Mouse (Mus musculus): ENCODE data around the gene Atp1a4. TPM values are rescaled to one million over a fixed set of nuclear protein-coding genes. Genes with fewer than 3 reads are reported as not detected.

The Atp1a4 gene
- polyA plus RNA-seq, 2 experiments: 0.03 TPM; not detected in 1

DNA sequence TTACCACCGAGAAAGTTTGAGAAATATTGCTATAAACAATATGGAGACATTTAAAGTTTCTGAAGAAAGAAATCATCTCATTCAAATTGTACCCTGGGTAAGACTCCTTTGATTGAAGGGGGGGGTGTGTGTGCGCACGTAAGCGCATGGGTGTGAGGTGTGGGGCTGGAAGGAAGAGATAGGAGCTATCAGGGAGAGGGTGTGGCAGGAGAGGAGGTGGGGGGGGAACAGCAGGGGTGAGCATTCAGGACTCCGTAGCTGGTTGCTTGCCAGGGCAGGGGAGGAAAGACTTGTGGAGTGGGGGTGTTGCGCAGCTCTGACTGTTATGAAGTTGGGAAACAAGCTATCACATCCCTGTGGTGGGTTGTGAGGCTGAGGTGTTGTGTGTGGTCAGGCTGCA, 46.2 kb upstream of the Atp1a4 start:
- Histone ChIP-seq H3K9me3 (ENCODE audit: control insufficient read depth, low read length) (no peaks in the 10 kb centered on the region), H3K4me2 (replicated peaks; ENCODE audit: low read depth, low read length, severe bottlenecking) (no peak overlapping the region), H3K4me1 (ENCODE audit: control insufficient read depth, insufficient read depth, low read length) (peaks cover 14% of the 10 kb centered on the region), H3K27ac (replicated peaks; ENCODE audit: low read depth, low read length) (no peak overlapping the region), H3K27me3 (ENCODE audit: control insufficient read depth, insufficient read depth, low read length) (no peaks in the 10 kb centered on the region), H3K36me3 (ENCODE audit: control insufficient read depth, insufficient read depth, low read length) (no peaks in the 10 kb centered on the region), H3K4me3 (replicated peaks; ENCODE audit: low read length) (no peak overlapping the region), H3K9ac (ENCODE audit: low read depth, low read length, severe bottlenecking) (no peak overlapping the region)
- DNase-seq (ENCODE audit: low spot score): no peak
- WGBS: 76% methylated on average over 6 of the region's 6 CpGs
- TF ChIP-seq POLR2A (IDR thresholded peaks at IDR 0.05; ENCODE audit: borderline replicate concordance, extremely low read depth, insufficient read depth, insufficient read length): no peak
- no peak for ATAC-seq (ENCODE audit: low FRiP score, low read depth)

DNA sequence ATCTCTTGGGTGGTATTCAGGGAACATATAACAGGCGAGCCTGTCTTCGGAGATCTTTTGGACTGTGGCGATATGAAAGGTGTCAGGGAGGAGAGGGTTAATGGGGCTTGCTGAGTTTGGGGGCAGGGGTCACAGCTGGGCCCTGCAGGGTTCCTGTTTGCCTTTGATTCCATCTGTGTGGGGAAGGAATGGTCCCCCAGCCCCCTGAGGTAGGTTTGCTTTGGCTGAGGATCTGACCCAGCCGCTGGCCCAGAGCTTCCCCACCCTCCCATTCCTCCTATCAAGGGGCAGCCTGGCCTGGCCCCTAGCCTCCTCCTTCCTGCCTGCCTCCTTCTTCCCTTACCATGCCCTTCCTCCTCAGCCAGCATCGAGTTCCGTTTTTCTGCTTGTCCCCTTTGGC, 44.6 kb upstream of the Atp1a4 start:
- Histone ChIP-seq H3K9me3 (ENCODE audit: control insufficient read depth, low read length) (no peaks in the 10 kb centered on the region), H3K27ac (replicated peaks; ENCODE audit: low read depth, low read length) (no peak overlapping the region), H3K4me2 (replicated peaks; ENCODE audit: low read depth, low read length, severe bottlenecking) (no peak overlapping the region), H3K27me3 (ENCODE audit: control insufficient read depth, insufficient read depth, low read length) (no peaks in the 10 kb centered on the region), H3K9ac (ENCODE audit: low read depth, low read length, severe bottlenecking) (no peak overlapping the region), H3K4me3 (replicated peaks; ENCODE audit: low read length) (no peak overlapping the region), H3K36me3 (ENCODE audit: control insufficient read depth, insufficient read depth, low read length) (no peaks in the 10 kb centered on the region), H3K4me1 (ENCODE audit: control insufficient read depth, insufficient read depth, low read length) (peaks cover 20% of the 10 kb centered on the region)
- DNase-seq (ENCODE audit: low spot score) (no peak), ATAC-seq (ENCODE audit: low FRiP score, low read depth) (no peak)
- TF ChIP-seq POLR2A (IDR thresholded peaks at IDR 0.05; ENCODE audit: borderline replicate concordance, extremely low read depth, insufficient read depth, insufficient read length): no peak
- 13% methylated on average over 6 of the region's 6 CpGs for WGBS

DNA sequence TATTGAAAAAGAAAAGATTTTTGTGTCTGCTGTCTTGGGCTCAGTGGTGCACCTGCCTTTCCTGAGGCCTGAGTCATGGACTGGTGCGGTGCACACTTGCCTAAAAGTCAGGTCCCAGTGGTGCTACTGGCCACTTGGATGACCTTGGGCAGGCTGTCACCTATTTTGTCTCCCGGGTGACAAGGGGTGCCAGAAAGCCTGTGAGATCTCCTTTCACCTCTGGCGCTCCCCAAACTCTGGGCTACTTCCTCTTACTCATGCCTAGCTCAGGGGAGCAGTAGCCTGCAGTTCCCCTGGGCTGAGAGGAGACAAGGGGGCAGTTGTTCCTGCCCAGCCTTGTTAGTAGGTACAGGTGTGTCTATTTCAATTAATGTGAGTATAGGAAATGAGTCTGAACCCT, 44.1 kb upstream of the Atp1a4 start:
- TF ChIP-seq POLR2A (IDR thresholded peaks at IDR 0.05; ENCODE audit: borderline replicate concordance, extremely low read depth, insufficient read depth, insufficient read length): no peak
- no peaks in the 10 kb centered on the region for H3K27me3 ChIP-seq (ENCODE audit: control insufficient read depth, insufficient read depth, low read length)
- WGBS: 52% methylated on average over 3 of the region's 3 CpGs
- H3K27ac ChIP-seq (replicated peaks; ENCODE audit: low read depth, low read length): no peak overlapping the region
- H3K4me2 ChIP-seq (replicated peaks; ENCODE audit: low read depth, low read length, severe bottlenecking): no peak overlapping the region
- H3K9me3 ChIP-seq (ENCODE audit: control insufficient read depth, low read length): no peaks in the 10 kb centered on the region
- H3K4me3 ChIP-seq (replicated peaks; ENCODE audit: low read length): no peak overlapping the region
- no peak for DNase-seq (ENCODE audit: low spot score)
- H3K36me3 ChIP-seq (ENCODE audit: control insufficient read depth, insufficient read depth, low read length): no peaks in the 10 kb centered on the region
- H3K4me1 ChIP-seq (ENCODE audit: control insufficient read depth, insufficient read depth, low read length): peaks cover 22% of the 10 kb centered on the region
- ATAC-seq (ENCODE audit: low FRiP score, low read depth): no peak
- no peak overlapping the region for H3K9ac ChIP-seq (ENCODE audit: low read depth, low read length, severe bottlenecking)

DNA sequence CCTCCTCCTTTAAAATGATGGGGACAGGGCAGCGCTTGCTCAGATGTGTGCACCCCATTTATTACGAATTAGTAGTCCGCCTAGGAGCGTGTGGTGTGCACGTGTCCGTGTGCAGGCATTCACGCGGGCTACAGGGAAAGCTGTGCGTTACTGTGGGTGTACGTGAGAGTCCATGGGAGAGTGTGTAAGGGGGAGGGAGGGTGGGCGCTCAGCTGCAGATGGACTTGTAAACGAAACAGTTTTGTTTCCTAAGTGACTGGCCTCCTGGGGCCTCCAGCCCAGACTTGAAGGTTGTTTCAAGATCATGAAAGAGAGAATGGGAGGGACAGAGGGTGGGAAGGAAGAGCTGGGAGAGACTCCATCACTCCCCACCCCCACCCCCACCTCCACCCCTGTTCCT, 43.0 kb upstream of the Atp1a4 start:
- WGBS: 24% methylated on average over 12 of the region's 12 CpGs
- no peak for TF ChIP-seq POLR2A (IDR thresholded peaks at IDR 0.05; ENCODE audit: borderline replicate concordance, extremely low read depth, insufficient read depth, insufficient read length)
- ATAC-seq (ENCODE audit: low FRiP score, low read depth) (peak; percentile 31; the same call in 1 of the 2 replicates), DNase-seq (ENCODE audit: low spot score) (no peak)
- Histone ChIP-seq H3K4me3 (replicated peaks; ENCODE audit: low read length) (no peak overlapping the region), H3K36me3 (ENCODE audit: control insufficient read depth, insufficient read depth, low read length) (no peaks in the 10 kb centered on the region), H3K4me2 (replicated peaks; ENCODE audit: low read depth, low read length, severe bottlenecking) (no peak overlapping the region), H3K9me3 (ENCODE audit: control insufficient read depth, low read length) (no peaks in the 10 kb centered on the region), H3K27me3 (ENCODE audit: control insufficient read depth, insufficient read depth, low read length) (no peaks in the 10 kb centered on the region), H3K4me1 (ENCODE audit: control insufficient read depth, insufficient read depth, low read length) (peaks cover 28% of the 10 kb centered on the region), H3K27ac (replicated peaks; ENCODE audit: low read depth, low read length) (no peak overlapping the region), H3K9ac (ENCODE audit: low read depth, low read length, severe bottlenecking) (no peak overlapping the region)

DNA sequence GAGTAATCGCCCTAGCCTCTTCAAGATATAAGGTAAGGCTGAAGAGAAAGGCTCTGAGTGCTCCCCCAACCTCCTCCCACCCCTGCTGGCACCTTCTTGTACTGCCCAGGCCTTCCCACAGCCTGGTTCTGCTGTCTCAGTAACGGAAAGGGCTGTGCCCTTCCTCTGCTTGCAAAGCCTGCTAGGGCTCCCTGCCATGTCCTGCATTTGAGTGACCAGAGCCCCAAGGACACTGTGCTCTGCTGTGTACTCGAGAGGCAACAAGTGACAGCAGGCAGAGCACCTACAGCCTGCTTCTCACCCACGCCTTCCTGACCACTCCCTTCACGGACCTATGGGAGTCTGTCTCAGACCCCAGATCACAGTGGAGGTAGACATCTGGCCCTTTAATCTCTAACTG, 42.0 kb upstream of the Atp1a4 start:
- no peak overlapping the region for H3K9ac ChIP-seq (ENCODE audit: low read depth, low read length, severe bottlenecking)
- peaks cover 35% of the 10 kb centered on the region for H3K4me1 ChIP-seq (ENCODE audit: control insufficient read depth, insufficient read depth, low read length)
- ATAC-seq (ENCODE audit: low FRiP score, low read depth) (no peak), DNase-seq (ENCODE audit: low spot score) (no peak)
- no peaks in the 10 kb centered on the region for H3K36me3 ChIP-seq (ENCODE audit: control insufficient read depth, insufficient read depth, low read length)
- WGBS: 61% methylated on average over 5 of the region's 5 CpGs
- H3K4me2 ChIP-seq (replicated peaks; ENCODE audit: low read depth, low read length, severe bottlenecking): no peak overlapping the region
- no peak for TF ChIP-seq POLR2A (IDR thresholded peaks at IDR 0.05; ENCODE audit: borderline replicate concordance, extremely low read depth, insufficient read depth, insufficient read length)
- no peaks in the 10 kb centered on the region for H3K27me3 ChIP-seq (ENCODE audit: control insufficient read depth, insufficient read depth, low read length)
- no peaks in the 10 kb centered on the region for H3K9me3 ChIP-seq (ENCODE audit: control insufficient read depth, low read length)
- H3K4me3 ChIP-seq (replicated peaks; ENCODE audit: low read length): no peak overlapping the region
- H3K27ac ChIP-seq (replicated peaks; ENCODE audit: low read depth, low read length): no peak overlapping the region

DNA sequence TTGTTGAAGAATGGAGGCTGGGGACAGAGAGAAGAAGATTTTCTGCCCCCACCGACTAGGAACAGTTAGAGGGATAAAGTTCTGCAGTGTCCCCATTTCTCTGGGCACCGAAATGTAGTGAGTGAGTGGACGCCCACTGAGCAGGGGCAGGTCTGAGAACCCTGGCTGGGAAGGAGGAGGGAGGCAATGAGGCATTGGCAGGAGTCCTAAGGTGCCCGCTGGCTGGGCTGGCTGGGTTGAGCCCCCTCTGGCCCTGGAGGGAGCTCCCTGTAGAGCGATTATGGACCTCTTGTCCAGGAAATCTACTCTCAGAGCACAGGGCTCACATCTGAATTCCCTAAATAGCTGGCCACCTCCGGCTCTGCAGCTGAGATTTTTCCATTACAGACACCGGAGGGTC, 41.3 kb upstream of the Atp1a4 start:
- H3K27ac ChIP-seq (replicated peaks; ENCODE audit: low read depth, low read length): no peak overlapping the region
- no peak overlapping the region for H3K4me2 ChIP-seq (replicated peaks; ENCODE audit: low read depth, low read length, severe bottlenecking)
- H3K9me3 ChIP-seq (ENCODE audit: control insufficient read depth, low read length): no peaks in the 10 kb centered on the region
- ATAC-seq (ENCODE audit: low FRiP score, low read depth) (no peak), DNase-seq (ENCODE audit: low spot score) (no peak)
- H3K4me3 ChIP-seq (replicated peaks; ENCODE audit: low read length): no peak overlapping the region
- no peaks in the 10 kb centered on the region for H3K36me3 ChIP-seq (ENCODE audit: control insufficient read depth, insufficient read depth, low read length)
- H3K27me3 ChIP-seq (ENCODE audit: control insufficient read depth, insufficient read depth, low read length): no peaks in the 10 kb centered on the region
- peaks cover 35% of the 10 kb centered on the region for H3K4me1 ChIP-seq (ENCODE audit: control insufficient read depth, insufficient read depth, low read length)
- no peak overlapping the region for H3K9ac ChIP-seq (ENCODE audit: low read depth, low read length, severe bottlenecking)
- 52% methylated on average over 7 of the region's 7 CpGs for WGBS
- TF ChIP-seq POLR2A (IDR thresholded peaks at IDR 0.05; ENCODE audit: borderline replicate concordance, extremely low read depth, insufficient read depth, insufficient read length): no peak

All from limb, embryonic 14.5 days (tissue).